Mouse (Mus musculus): Measurements from ENCODE around the gene Gtsf1.

DNA sequence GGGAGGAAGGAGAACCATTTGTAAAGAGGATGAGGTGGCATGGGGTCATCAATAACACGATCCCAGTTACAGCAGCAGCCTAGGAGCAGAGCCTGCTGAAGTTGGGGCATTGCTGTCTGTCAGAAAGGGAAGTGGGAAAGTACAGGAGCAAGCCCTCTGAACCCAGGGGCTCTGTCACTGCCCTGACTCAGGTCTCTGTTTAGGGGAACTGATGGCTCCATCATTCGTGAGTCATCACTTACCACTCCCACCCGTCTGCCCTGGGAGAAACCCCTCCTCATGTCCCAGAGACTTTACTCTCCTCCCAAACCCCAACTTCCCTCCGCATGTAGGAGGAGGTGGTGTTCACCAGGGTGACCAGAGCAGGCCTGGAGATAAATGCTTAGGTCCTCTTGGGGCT, 59.8 kb downstream of the Gtsf1 start:
- no peak for TF ChIP-seq CTCF (IDR thresholded peaks at IDR 0.05)
- no peak for TF ChIP-seq EP300 (IDR thresholded peaks at IDR 0.05)

All from lung, postnatal 0 days (tissue).